Mouse (Mus musculus): Measurements from ENCODE around the gene Urad. TPM values are rescaled to one million over a fixed set of nuclear protein-coding genes. Genes with fewer than 3 reads are reported as not detected.
A peak's percentile ranks its signal among the peaks of the same experiment; 100 is the strongest.

The Urad gene
- total RNA-seq, 2 experiments from 2014 or later = not detected

DNA sequence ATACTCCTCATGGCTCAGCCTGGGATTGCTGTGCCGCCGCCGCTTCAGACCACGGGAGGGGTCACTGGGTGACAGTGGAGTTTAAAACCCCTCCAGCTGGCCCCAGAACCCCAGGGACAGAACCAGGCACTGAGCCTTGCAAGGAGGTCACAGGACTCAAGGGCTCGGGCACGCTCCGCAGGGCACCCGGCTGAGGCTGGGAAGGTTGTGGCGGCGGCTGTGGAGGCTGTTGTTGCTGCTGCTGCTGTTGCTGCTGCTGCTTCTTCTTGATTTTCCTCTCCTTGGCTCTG lies 20.5 kb downstream of the Urad start:
- no peak for DNase-seq
- intact Hi-C loops (cut with DNase I) = no loop called here

DNA sequence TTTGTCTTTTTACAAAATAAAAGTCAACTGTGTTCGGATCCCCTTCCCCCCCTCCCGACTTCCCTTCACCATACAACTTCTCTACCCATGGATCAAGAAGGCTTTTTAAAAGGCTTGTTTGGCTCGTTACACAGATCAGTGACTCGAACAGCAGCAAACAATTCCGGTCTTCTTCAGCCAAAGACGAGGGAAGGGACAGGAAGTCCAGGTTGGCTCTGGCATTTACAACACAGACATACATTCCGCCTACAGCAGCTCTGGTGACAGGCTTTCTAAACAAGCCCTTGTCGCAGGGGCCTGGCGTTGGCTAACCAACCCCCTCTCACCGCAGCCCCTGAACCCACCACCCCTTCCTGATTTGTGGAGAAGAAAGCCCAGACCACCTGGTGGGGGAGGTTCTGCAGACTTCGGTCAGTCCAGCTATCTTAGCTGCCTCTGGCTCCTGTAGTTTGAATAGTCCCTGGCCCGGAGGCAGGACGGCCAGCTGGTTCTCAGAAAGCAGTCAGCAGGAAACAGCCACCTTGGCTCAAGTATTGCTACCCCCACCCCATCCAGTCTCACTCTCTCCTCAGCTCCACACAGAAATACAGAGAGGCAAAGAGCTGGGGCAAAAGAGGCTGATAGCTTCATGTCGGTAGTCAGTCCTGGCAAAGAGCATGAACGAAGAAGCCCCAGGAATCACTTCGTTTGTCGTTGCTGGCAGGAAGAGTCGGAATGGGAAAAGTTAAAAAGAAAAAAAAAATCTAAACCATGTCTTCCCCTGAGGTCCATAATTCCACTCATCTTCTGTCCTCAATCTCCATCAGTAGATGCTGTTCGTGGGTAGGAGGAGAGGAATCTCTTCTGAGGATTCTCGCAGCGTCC lies 21.1 kb downstream of the Urad start:
- intact Hi-C loops (cut with DNase I) = no loop called here
- DNase-seq = no peak

DNA sequence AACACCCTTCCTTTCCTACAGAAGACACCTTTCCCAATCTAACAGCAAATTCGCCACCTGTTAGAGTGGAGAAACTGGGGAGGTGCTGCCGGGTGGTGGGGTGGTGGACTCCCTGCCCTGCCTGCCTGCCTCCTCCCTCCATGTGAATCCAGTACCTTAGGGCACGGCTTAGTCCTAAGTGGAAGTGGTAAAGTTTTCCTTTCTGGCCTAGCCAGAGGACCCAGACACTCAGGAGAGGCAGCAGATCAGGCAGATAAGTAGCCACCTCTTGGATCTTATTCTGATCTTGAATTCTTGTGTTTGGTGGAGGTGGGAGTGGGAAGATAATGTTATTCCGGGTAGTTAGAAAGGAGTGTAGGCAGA lies 22.3 kb downstream of the Urad start:
- no peak for DNase-seq
- intact Hi-C loops (cut with DNase I) = no loop called here

DNA sequence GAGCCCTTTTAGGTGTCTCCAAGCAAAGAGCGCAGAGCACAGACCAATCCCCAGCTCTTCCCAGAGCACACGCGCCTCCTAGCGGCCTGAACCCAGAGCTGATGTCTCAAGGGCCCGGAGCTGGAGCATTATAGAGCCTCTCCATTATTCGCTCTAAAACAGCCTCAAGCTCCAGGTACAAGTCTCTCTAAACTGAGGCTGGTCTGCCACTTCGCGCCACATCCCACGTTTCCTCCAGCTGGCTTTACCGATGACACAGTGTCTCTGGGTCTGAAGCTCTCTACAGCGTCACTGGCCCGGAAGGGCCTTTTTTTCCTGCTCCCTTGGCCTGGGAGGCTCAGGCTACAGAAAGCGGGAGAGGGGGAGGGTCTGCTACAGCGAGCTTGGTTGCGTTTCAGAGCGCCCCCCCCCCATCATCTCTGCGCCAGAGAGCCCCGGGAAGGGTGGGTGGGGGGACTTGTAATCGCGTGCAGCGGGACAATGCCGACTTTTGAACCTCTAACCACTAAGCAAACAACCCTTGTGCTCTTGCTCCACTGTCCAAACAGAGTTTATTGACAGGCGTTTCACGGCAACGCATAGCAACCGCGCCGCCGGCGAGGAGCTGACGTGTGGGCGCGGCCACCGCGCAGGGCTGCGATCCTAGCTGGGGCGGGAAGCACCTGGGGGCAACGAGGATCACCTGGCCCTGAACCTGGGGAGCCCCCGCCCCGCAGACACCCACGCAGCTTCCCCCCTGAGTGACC lies 22.8 kb downstream of the Urad start:
- intact Hi-C loops (cut with DNase I) = no loop called here

DNA sequence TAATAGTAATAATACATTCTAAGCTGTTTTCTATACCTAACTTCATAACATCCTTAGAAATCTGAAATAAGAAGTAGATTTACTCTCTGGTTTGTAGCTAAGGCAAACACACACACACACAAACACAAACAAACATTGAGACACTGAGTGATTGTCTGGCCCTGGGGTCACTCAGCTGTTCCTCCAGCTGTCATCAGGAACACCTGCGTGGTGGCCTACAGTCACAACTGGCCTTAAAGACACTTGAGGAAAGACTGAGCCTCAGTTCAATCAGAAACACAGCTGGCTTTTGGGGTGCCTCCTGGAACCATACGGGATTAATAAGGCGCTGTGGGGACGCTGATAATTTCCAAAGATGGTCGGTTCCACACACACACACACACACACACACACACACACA lies 25.0 kb downstream of the Urad start:
- intact Hi-C loops (cut with DNase I) = no loop called here
- DNase-seq = no peak

More for the DNA sequence above, 22.8 kb downstream of the Urad start:
- peak; percentile 26 to 29 for DNase-seq

DNA sequence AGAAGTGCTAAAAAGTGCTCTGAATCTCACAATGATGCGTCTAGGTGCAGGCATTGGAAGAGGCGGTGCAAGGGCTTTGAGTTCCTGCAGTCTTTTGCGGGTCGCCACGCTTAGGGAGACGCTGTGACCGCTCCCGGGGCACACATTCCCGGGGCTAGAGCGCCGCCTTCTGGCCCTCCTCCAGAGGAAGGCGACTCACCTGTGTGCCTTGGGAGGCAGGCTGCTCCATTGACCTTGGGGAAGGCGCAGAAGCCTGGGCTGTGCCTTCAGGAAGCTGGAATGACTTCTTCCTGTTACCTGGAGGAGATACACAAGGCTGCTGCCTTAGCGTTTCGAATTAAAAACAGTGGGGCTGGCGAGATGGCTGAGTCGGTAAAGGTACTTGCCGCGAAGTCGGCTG lies 28.1 kb downstream of the Urad start:
- DNase-seq = no peak
- intact Hi-C loops (cut with DNase I) = no loop called here

DNA sequence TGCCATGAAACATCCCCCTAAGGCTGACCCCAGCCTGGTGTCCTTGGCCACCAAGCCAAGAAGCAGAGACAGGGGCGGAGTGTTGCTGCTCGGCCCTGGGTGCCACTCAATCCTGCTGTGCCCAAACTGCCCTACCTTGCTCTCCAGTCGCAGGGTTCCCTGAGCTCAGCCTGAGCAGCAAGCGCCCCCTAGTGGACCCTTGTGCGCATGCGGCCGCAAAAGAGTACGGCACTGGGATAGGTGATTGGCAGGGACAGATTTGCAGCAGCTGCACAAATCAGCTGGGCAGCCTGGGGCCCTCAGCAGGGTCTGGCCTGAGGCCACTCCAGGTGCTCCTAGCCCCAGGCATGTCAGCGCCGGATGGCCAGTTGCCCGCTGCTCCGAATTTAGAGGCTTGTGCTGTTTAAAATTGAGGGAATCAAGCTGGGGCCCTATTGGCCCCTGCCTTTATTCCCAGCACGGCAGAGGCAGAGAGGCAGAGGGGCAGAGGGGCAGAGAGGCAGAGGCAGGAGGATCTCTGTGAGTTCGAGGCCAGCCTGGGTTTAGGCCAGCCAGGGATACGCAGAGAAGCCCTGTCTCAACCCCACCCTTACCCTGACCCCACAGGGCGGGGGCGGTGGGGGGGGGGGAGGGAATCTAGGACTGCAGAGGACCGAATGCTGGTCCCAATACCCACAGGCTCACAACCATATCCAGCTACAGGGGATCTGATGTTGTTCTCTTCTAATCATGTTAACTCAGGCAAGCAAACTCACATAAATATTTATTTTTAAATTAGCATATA lies 28.9 kb downstream of the Urad start:
- intact Hi-C loops (cut with DNase I) = no loop called here
- DNase-seq = peak; percentile 33 to 54

DNA sequence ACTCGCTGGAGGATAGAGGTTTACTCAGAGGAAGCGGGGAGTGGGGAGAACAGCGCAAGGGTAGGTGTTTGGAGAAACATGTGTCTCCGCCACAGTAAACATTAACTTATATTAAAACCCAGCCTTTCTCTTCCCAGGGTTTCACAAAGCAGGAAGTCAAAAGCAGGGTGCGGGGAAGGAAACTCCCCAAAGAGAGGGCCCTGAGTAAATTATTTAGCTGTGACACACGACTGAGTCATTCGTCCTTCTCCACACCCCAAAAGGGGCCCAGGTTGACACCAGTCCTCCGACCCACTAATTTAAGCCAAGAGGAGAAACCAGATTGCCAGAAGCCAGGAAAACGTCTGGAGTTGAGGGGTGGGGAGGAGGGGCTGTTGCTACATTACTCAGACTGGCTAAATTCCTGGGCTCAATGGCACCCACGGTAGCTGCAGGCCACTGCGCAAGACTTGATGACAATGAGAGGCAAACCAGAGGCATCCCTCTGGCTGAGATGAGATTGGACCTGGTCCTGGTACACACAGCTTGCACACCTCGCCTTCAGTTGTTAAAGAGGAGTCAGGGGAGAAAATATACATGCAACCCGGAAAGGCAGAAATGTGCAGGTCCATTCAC lies 29.6 kb downstream of the Urad start:
- intact Hi-C loops (cut with DNase I) = no loop called here
- no peak for DNase-seq

DNA sequence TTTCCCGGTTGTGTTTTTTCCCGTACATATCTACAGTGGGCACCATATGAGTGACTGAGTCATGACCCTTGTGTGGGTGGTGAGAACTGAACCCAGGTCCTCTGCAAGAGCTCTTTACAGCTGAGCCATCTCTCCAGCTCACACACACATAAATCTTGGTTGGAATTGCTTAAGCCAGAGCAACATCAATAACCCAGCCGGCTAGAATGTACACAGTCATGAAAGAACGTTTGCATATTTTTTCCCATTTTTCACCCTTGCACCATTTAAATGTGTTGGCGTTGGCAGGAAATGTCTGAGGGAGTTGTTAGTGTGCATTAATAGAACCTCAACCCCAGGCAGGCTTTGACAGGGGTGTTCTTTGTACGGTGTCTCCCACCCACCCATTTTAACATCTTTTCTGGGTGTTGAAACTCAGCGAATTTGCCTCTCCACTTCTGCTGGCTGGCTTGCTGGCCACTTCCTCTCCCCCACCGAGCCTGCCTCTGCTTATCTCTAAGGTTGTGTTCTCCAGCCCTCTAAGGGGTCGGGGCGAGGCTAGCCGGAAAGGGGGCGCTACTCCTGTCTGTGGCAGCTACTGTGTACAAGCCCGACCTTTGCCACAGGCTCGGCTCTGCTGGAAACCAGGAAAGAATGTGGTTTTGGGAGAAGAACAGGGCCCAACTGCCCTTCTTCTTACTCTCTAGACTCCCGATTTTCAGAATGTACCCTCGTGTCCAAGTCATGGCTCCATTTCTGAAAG lies 30.3 kb downstream of the Urad start:
- DNase-seq = no peak
- intact Hi-C loops (cut with DNase I) = no loop called here

DNA sequence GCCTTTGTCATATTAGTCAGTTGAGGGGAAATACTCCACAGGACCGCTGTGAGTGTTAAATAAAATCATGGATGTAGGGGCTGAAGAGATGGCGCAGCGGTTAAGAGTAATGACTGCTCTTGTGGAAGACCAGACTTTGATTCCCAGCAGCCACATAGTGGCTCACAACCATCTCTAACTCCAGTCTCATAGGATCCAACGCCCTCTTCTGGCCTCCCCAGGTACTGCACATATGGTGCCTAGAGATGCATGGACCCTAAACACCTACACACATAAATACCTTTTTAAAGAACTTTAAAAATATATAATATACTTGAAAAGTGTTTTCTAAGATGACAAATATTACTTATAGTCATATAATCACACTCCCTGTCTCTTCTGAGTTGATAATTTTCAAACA lies 37.9 kb downstream of the Urad start:
- DNase-seq = no peak

DNA sequence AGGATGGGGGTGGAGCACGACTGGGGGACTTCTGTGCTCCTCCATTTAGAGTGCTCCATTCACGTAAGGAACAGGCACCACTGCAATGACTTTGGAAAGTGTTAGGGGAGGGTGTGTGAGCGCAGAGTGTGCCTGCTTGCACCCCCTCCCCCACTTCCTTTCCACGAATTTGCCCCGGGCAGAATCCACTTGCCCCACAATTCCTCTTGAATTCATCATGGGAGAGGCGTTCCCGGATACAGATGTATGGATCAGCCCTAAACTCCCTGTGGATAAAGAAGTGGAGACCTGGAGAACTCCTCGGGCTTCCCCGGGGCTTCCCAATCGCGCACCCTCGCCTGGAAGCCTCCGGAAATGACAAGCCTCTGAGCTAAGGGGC lies 44.7 kb downstream of the Urad start:
- no peak for DNase-seq
- intact Hi-C loops (cut with DNase I) = no loop called here

More for the DNA sequence above, 37.9 kb downstream of the Urad start:
- intact Hi-C loops (cut with DNase I) = no loop called here

DNA sequence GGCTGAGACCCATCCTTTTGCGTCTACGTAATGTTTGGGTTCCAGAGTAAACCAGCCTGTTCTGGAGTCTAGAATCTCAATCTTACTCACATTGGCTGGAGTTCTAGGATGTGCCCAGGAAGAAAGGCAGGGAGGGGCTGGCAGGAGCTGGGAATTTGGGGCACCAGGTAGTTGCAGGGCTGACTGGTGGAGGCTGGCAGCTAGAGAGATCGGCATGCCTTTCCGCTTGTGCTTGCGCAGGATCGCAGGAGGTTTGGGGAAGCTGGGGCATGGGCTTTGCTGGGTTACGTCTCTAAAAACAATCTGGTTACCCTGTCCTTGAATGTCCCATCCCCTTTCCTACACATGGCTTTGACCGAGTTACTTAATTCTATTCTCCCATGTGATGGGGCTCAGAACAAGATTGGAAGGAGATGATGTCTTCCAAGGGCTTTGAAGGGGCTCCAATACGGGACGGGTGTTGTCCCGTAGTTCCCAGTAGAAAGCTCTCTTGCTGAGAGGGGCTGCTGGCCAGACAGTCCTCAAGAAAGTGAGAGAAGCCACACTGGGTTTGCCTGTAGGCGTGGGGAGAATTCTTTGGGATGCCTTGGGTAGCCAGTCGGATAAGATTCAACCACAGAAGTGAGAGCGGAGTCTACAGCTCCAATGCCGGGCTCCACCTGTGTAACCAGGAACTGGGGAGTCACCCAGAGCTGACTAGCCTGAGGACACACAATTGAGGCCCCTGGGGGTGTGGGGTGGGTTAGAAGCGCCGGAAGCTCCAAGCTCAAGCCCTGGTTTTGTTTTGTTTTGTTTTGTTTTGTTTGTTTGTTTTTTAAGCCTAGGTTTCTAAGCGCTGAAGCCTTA lies 45.3 kb downstream of the Urad start:
- no peak for DNase-seq
- intact Hi-C loops (cut with DNase I) = no loop called here

DNA sequence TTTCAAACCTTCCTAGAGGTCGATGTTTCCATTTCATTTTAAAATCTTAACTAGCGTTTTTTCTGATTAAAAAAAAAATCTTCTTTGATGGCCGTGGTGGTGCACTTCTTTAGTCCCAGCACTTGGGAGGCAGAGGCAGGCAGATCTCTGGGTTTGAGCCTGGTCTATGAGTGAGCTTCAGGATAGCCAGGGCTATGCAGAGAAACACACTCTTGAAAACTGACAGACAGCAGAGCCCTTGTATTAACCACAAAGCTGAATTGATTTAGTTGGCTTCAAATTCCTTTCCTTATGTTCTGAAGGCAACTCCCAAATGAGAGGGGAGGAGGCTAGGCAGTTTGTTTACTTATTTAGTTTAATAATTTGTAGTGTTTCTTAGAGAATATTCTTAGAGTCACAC lies 46.5 kb downstream of the Urad start:
- no peak for DNase-seq
- intact Hi-C loops (cut with DNase I) = no loop called here

DNA sequence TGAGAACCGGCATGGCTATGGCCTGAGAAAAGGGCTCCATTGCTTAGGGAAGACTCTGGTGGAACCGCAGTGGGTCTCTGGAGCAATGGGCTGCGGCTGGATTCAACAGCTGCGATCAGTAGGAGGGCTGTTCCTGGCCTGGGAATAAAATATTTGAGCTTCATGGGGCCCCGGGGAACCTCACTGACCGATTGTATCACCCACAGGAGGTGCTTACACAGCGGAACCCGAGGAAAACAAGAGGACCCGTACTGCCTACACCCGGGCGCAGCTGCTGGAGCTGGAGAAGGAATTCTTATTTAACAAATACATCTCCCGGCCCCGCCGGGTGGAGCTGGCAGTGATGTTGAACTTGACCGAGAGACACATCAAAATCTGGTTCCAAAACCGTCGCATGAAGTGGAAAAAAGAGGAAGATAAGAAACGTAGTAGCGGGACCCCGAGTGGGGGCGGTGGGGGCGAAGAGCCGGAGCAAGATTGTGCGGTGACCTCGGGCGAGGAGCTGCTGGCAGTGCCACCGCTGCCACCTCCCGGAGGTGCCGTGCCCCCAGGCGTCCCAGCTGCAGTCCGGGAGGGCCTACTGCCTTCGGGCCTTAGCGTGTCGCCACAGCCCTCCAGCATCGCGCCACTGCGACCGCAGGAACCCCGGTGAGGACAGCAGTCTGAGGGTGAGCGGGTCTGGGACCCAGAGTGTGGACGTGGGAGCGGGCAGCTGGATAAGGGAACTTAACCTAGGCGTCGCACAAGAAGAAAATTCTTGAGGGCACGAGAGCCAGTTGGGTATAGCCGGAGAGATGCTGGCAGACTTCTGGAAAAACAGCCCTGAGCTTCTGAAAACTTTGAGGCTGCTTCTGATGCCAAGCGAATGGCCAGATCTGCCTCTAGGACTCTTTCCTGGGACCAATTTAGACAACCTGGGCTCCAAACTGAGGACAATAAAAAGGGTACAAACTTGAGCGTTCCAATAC lies 47.8 kb downstream of the Urad start:
- intact Hi-C loops (cut with DNase I) = no loop called here
- no peak for DNase-seq

DNA sequence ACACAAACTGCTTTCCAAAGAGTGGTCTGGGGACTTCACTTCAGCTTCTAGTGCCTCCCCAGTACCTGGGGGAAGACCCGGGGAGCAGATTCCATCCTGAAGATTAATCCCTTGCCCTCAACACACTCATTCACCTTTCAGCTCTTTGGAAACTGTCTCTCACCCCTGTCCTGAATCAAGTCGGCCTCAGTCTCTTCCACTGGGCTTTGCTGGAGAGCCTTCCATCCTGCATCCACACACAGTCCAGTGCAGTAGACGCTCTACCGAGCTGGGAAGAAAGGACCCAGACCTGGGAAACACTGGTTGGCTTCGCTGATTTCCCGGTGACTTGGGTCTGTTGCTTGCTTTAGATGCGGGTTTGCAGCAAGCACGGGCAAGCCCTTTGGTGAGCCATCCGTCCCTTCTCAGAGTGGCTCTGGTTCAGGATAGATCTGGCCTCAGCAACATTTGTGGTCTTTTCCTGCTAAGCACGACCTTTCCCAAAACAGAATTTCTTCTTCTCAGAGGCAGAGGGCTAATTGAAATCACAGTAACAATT lies 49.4 kb downstream of the Urad start:
- intact Hi-C loops (cut with DNase I) = no loop called here
- DNase-seq = no peak

DNA sequence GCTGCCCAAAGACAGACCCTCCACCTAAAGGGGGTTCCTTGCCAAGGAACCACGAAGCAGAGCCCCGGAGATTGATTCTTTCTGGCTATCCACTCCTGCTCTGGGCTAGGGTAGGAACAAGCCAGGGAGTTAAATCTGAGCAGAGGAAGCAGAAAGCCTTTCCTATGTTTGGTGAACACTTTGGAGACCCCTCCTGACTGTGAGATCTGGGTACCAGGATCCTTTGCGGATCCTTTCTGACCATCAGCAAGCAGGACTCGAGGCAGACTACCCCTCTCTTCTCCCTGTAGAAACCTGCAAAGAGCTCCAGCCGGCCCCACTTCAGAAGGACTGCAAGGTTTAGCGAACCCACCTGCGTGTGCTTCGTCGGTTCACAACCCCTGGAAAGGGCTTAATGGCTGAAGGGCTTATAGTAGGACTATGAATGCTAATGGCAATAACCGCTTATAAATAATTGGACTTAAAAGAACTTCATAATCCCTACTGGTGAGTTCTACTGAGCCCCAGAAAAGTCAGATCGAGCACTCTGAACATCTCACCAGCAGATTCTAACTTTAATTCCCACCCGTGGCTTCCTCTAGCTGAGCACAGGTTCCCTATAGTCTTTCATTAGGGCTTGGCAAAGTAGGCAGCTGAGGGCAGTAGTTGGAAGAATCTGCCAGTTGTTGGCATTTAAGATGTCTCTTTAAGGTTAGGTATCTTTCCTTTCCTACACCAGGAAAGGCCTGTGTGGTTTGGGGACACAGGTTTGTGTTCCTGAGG lies 50.0 kb downstream of the Urad start:
- intact Hi-C loops (cut with DNase I) = no loop called here

More for the DNA sequence above, 50.0 kb downstream of the Urad start:
- DNase-seq = no peak
